Mouse (Mus musculus) midbrain, embryonic 13.5 days (tissue): ENCODE results near the gene Trak1. TPM values are rescaled to one million over a fixed set of nuclear protein-coding genes. Genes with fewer than 3 reads are reported as not detected.

Source experiments
- ATAC-seq: fragments of 200-750 bp; cut with Nextera tagmentation; 2 replicates; pipeline ENCODE4 v1.8.0; 2017; ENCODE audit warnings: mild to moderate bottlenecking, moderate TSS enrichment, moderate library complexity
- H3K27ac ChIP-seq: fragments of 300-500 bp; sonication (generic); 2 replicates; pipeline ENCODE4 v1.5.1; 2015; ENCODE audit warnings: inconsistent platforms, mild to moderate bottlenecking, moderate library complexity
- H3K27me3 ChIP-seq: fragments of 300-500 bp; sonication (generic); 2 replicates; pipeline ENCODE4 v1.6.1; 2015; ENCODE audit warnings: mild to moderate bottlenecking, inconsistent platforms
- H3K36me3 ChIP-seq: fragments of 300-500 bp; sonication (generic); 2 replicates; pipeline ENCODE4 v1.6.1; 2015; ENCODE audit warnings: mild to moderate bottlenecking, inconsistent platforms
- H3K4me1 ChIP-seq: fragments of 300-500 bp; sonication (generic); replicated peaks from 2 replicates; pipeline ENCODE4 v1.6.1; 2015; ENCODE audit warnings: inconsistent platforms
- H3K4me2 ChIP-seq: fragments of 300-500 bp; sonication (generic); replicated peaks from 2 replicates; pipeline ENCODE4 v1.6.1; 2015; ENCODE audit warnings: moderate library complexity, mild to moderate bottlenecking, inconsistent platforms
- H3K4me3 ChIP-seq: fragments of 300-500 bp; sonication (generic); replicated peaks from 2 replicates; pipeline ENCODE4 v1.5.1; 2015; ENCODE audit warnings: mild to moderate bottlenecking, inconsistent platforms
- H3K9ac ChIP-seq: fragments of 300-500 bp; sonication (generic); replicated peaks from 2 replicates; pipeline ENCODE4 v1.6.1; 2015; ENCODE audit warnings: mild to moderate bottlenecking, inconsistent platforms
- H3K9me3 ChIP-seq: fragments of 300-500 bp; sonication (generic); 2 replicates; pipeline ENCODE4 v1.6.1; 2016; ENCODE audit warnings: mild to moderate bottlenecking, inconsistent platforms
- WGBS: fragments of 180-500 bp; shearing (Covaris S2); methylation state at CpG from one replicate; pipeline ENCODE4 v1.1.7; 2015; 5-methylcytosine and 5-hydroxymethylcytosine counted together
- polyA plus RNA-seq: library from polyadenylated mRNA; unstranded; fragments of >200 nt; fragmentation: Nextera tagmentation; extraction: Ambion mirVana; gene quantifications from 2 replicates; pipeline ENCODE4 v1.2.1, GENCODE M21; 2015

Trak1 gene
- polyA plus RNA-seq, 1 experiment from 2014 or later = 44.8 TPM

GRCm38 (mm10) chr9:121342510-121343110 is 45.3 kb downstream of the Trak1 start:
- ATAC-seq = no peak

GRCm38 (mm10) chr9:121343122-121343876 is 46.0 kb downstream of the Trak1 start:
- Histone ChIP-seq H3K4me2 (no peak overlapping the region), H3K9me3 (no peaks in the 10 kb centered on the region), H3K9ac (no peak overlapping the region), H3K27me3 (no peaks in the 10 kb centered on the region), H3K4me3 (no peak overlapping the region), H3K27ac (no peak overlapping the region), H3K36me3 (no peaks in the 10 kb centered on the region), H3K4me1 (peaks cover 27% of the 10 kb centered on the region)
- 76% methylated on average over 14 of the region's 14 CpGs for WGBS
- no peak for ATAC-seq

More at GRCm38 (mm10) chr9:121342510-121343110, 45.3 kb downstream of the Trak1 start:
- Histone ChIP-seq H3K27me3 (no peaks in the 10 kb centered on the region), H3K9me3 (no peaks in the 10 kb centered on the region), H3K4me1 (peaks cover 27% of the 10 kb centered on the region), H3K9ac (no peak overlapping the region), H3K4me2 (no peak overlapping the region), H3K36me3 (no peaks in the 10 kb centered on the region), H3K4me3 (no peak overlapping the region), H3K27ac (no peak overlapping the region)
- 93% methylated on average over 5 of the region's 5 CpGs for WGBS

GRCm38 (mm10) chr9:121344344-121344743 is 47.0 kb downstream of the Trak1 start:
- H3K9me3 ChIP-seq = no peaks in the 10 kb centered on the region
- H3K9ac ChIP-seq = no peak overlapping the region
- 30% methylated on average over 3 of the region's 3 CpGs for WGBS
- H3K4me1 ChIP-seq = peaks cover 34% of the 10 kb centered on the region
- H3K36me3 ChIP-seq = no peaks in the 10 kb centered on the region
- no peak overlapping the region for H3K4me3 ChIP-seq
- ATAC-seq = no peak
- H3K4me2 ChIP-seq = no peak overlapping the region
- peak overlapping the region; percentile 35 for H3K27ac ChIP-seq
- H3K27me3 ChIP-seq = no peaks in the 10 kb centered on the region

- Histone ChIP-seq H3K4me2 (no peak overlapping the region), H3K27ac (no peak overlapping the region), H3K4me1 (peaks cover 38% of the 10 kb centered on the region), H3K9ac (no peak overlapping the region), H3K36me3 (no peaks in the 10 kb centered on the region), H3K9me3 (no peaks in the 10 kb centered on the region), H3K27me3 (no peaks in the 10 kb centered on the region), H3K4me3 (no peak overlapping the region)
- 93% methylated on average over 15 of the region's 15 CpGs for WGBS
- no peak for ATAC-seq
Measured at GRCm38 (mm10) chr9:121345427-121346130, 48.3 kb downstream of the Trak1 start.

GRCm38 (mm10) chr9:121346635-121347034 is 49.3 kb downstream of the Trak1 start:
- H3K4me1 ChIP-seq = peaks cover 48% of the 10 kb centered on the region
- H3K36me3 ChIP-seq = no peaks in the 10 kb centered on the region
- 74% methylated on average over 5 of the region's 5 CpGs for WGBS
- ATAC-seq = no peak
- no peak overlapping the region for H3K27ac ChIP-seq
- no peaks in the 10 kb centered on the region for H3K9me3 ChIP-seq
- H3K27me3 ChIP-seq = no peaks in the 10 kb centered on the region
- no peak overlapping the region for H3K4me3 ChIP-seq
- no peak overlapping the region for H3K9ac ChIP-seq
- H3K4me2 ChIP-seq = no peak overlapping the region

- Histone ChIP-seq H3K4me3 (no peak overlapping the region), H3K9ac (no peak overlapping the region; the same call in 1 of the 2 replicates), H3K4me1 (peaks cover 56% of the 10 kb centered on the region), H3K4me2 (no peak overlapping the region), H3K36me3 (no peaks in the 10 kb centered on the region), H3K9me3 (no peaks in the 10 kb centered on the region), H3K27me3 (no peaks in the 10 kb centered on the region), H3K27ac (peak overlapping the region; percentile 64)
- WGBS = 30% methylated on average over 10 of the region's 10 CpGs
- no peak for ATAC-seq
Measured at GRCm38 (mm10) chr9:121347981-121348380, 50.7 kb downstream of the Trak1 start.

- no peaks in the 10 kb centered on the region for H3K9me3 ChIP-seq
- H3K9ac ChIP-seq = 0 out of 2 replicates have a peak overlapping the region, but pooled peaks have one; percentile 41
- H3K4me3 ChIP-seq = no peak overlapping the region
- peak; percentile 57; the same call in 1 of the 2 replicates for ATAC-seq
- no peaks in the 10 kb centered on the region for H3K27me3 ChIP-seq
- 4% methylated on average over 5 of the region's 5 CpGs for WGBS
- no peaks in the 10 kb centered on the region for H3K36me3 ChIP-seq
- peak overlapping the region; percentile 64 for H3K27ac ChIP-seq
- H3K4me1 ChIP-seq = peaks cover 56% of the 10 kb centered on the region
- H3K4me2 ChIP-seq = no peak overlapping the region
Measured at GRCm38 (mm10) chr9:121348476-121348875, 51.2 kb downstream of the Trak1 start.

GRCm38 (mm10) chr9:121349111-121349510 is 51.8 kb downstream of the Trak1 start:
- peaks cover 56% of the 10 kb centered on the region for H3K4me1 ChIP-seq
- WGBS = 88% methylated on average over 8 of the region's 8 CpGs

GRCm38 (mm10) chr9:121350601-121351000 is 53.3 kb downstream of the Trak1 start:
- no peak for ATAC-seq
- Histone ChIP-seq H3K9me3 (no peaks in the 10 kb centered on the region), H3K36me3 (no peaks in the 10 kb centered on the region), H3K4me3 (no peak overlapping the region), H3K4me2 (no peak overlapping the region), H3K27ac (peak overlapping the region; percentile 19; the same call in 1 of the 2 replicates), H3K9ac (no peak overlapping the region), H3K4me1 (peaks cover 61% of the 10 kb centered on the region), H3K27me3 (no peaks in the 10 kb centered on the region)
- WGBS = 40% methylated on average over 3 of the region's 3 CpGs

More at GRCm38 (mm10) chr9:121349111-121349510, 51.8 kb downstream of the Trak1 start:
- H3K27me3 ChIP-seq = no peaks in the 10 kb centered on the region
- H3K9ac ChIP-seq = no peak overlapping the region
- H3K4me2 ChIP-seq = no peak overlapping the region
- H3K4me3 ChIP-seq = no peak overlapping the region
- H3K27ac ChIP-seq = no peak overlapping the region
- no peak for ATAC-seq
- no peaks in the 10 kb centered on the region for H3K9me3 ChIP-seq
- H3K36me3 ChIP-seq = no peaks in the 10 kb centered on the region

GRCm38 (mm10) chr9:121351388-121352078 is 54.2 kb downstream of the Trak1 start:
- no peak overlapping the region for H3K4me3 ChIP-seq
- H3K27me3 ChIP-seq = no peaks in the 10 kb centered on the region
- no peak overlapping the region for H3K4me2 ChIP-seq
- no peaks in the 10 kb centered on the region for H3K36me3 ChIP-seq
- H3K9me3 ChIP-seq = no peaks in the 10 kb centered on the region
- no peak for ATAC-seq
- no peak overlapping the region for H3K9ac ChIP-seq
- peaks cover 62% of the 10 kb centered on the region for H3K4me1 ChIP-seq
- H3K27ac ChIP-seq = peak overlapping the region; percentile 45; the same call in 1 of the 2 replicates
- 58% methylated on average over 9 of the region's 9 CpGs for WGBS

GRCm38 (mm10) chr9:121352131-121352606 is 54.9 kb downstream of the Trak1 start:
- H3K9me3 ChIP-seq = no peaks in the 10 kb centered on the region
- no peak overlapping the region for H3K4me3 ChIP-seq
- peaks cover 66% of the 10 kb centered on the region for H3K4me1 ChIP-seq
- no peak overlapping the region for H3K27ac ChIP-seq
- no peaks in the 10 kb centered on the region for H3K27me3 ChIP-seq
- H3K36me3 ChIP-seq = no peaks in the 10 kb centered on the region
- no peak for ATAC-seq
- WGBS = 27% methylated on average over 11 of the region's 11 CpGs
- H3K9ac ChIP-seq = no peak overlapping the region
- no peak overlapping the region for H3K4me2 ChIP-seq
